Comparison of ENCODE assay signal across 29 mouse cellular contexts in the genomic region with DNA sequence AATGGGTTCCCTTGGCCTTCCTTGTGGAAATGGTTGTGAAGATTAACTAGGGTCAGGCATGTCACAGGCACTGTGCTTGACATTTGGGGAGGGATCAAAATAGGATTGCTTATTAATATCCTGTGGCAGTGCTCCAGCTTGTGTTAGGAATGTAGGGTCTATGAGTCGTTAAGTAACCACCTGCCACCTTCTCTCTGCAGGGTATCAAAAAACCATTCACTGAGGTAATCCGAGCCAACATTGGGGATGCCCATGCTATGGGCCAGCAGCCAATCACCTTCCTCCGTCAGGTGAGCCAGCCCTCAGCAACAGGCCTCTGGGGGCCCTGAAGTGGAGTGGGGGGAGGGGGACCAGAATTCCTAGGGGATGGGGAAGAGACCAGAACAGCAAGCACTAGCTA. TPM values are rescaled to one million over a fixed set of nuclear protein-coding genes. Genes with fewer than 3 reads are reported as not detected.
A peak's percentile ranks its signal among the peaks of the same experiment; 100 is the strongest.
DNase-seq lines count a peak whose midpoint lies in the region; ATAC-seq and TF ChIP-seq lines count a peak whose summit lies in the region.
"Had no signal": no experiment of that assay in that cellular context is flagged by ENCODE, and none has a peak within 500 bp of the region (broad histone marks: within the 10 kb centered on the region; RNA-seq: fewer than 3 reads in every experiment).

No protein-coding gene starts in this region.

- no peak overlapping the region for H3K9ac ChIP-seq in liver, adult 2 months (ENCODE audit: low read depth, low read length)
- no peak overlapping the region for H3K9ac ChIP-seq in liver, postnatal 0 days (replicated peaks)
- H3K9ac ChIP-seq: forebrain, embryonic 15.5 days; intestine, embryonic 15.5 days; liver, embryonic 14.5 days; lung, embryonic 14.5 days; midbrain, embryonic 15.5 days; neural tube, embryonic 13.5 days; stomach, embryonic 15.5 days had no signal

- no peak for ATAC-seq in liver, postnatal 0 days
- no peak for ATAC-seq in monocyte, adult 5-6 weeks (replicated peaks; ENCODE audit: insufficient number of reproducible peaks, low FRiP score, low TSS enrichment, poor library complexity, severe bottlenecking)
- ATAC-seq: CD4-positive, CD25-positive, alpha-beta regulatory T cell, adult 4 months; forebrain, embryonic 15.5 days; hindbrain, postnatal 0 days; intestine, embryonic 15.5 days; midbrain, embryonic 15.5 days had no signal

- H3K36me3 ChIP-seq in liver, adult 2 months (ENCODE audit: control insufficient read depth, insufficient read depth, low read length): peaks cover 63% of the 10 kb centered on the region
- peaks cover 4% of the 10 kb centered on the region for H3K36me3 ChIP-seq in liver, postnatal 0 days (replicated peaks; ENCODE audit: insufficient read depth, low read length)
- H3K36me3 ChIP-seq: intestine, embryonic 15.5 days had no signal

- TF ChIP-seq POLR2A in liver, adult 2 months (IDR thresholded peaks at IDR 0.05; ENCODE audit: extremely low read depth, insufficient read depth, low read length): no peak

- H3K4me3 ChIP-seq in gastrocnemius, adult 2 months: no peak overlapping the region; the same call in 1 of the 2 replicates
- H3K4me3 ChIP-seq in liver, adult 2 months (ENCODE audit: insufficient read depth, low read depth, low read length): no peak overlapping the region
- no peak overlapping the region for H3K4me3 ChIP-seq in liver, postnatal 0 days (ENCODE audit: low read depth, low read length)
- H3K4me3 ChIP-seq: forebrain, embryonic 10.5 days; forebrain, embryonic 15.5 days; heart, adult 2 months; hindbrain, embryonic 10.5 days; intestine, embryonic 15.5 days; midbrain, embryonic 15.5 days; neural tube, embryonic 13.5 days; stomach, embryonic 15.5 days had no signal

- no peak for TF ChIP-seq CTCF in gastrocnemius, adult 2 months (IDR thresholded peaks at IDR 0.05)
- TF ChIP-seq CTCF in liver, adult 2 months (IDR thresholded peaks at IDR 0.05; ENCODE audit: low read depth, low read length): no peak
- TF ChIP-seq CTCF in liver, postnatal 0 days (IDR thresholded peaks at IDR 0.05; ENCODE audit: low read depth): no peak

- H3K79me2 ChIP-seq in liver, adult 2 months (ENCODE audit: control insufficient read depth, insufficient read depth, low read length): peaks cover 33% of the 10 kb centered on the region; the same call in 1 of the 2 replicates

- no peaks in the 10 kb centered on the region for H3K9me3 ChIP-seq in liver, postnatal 0 days (ENCODE audit: low read length)
- H3K9me3 ChIP-seq: forebrain, embryonic 10.5 days; forebrain, embryonic 15.5 days; hindbrain, embryonic 10.5 days; intestine, embryonic 15.5 days; midbrain, embryonic 15.5 days; neural tube, embryonic 13.5 days; stomach, embryonic 15.5 days had no signal

- peak overlapping the region; percentile 96 for H3K27ac ChIP-seq in gastrocnemius, adult 2 months
- H3K27ac ChIP-seq in liver, adult 2 months (replicated peaks; ENCODE audit: insufficient read depth, low read depth, low read length): no peak overlapping the region
- no peak overlapping the region for H3K27ac ChIP-seq in liver, postnatal 0 days (ENCODE audit: low read depth)
- H3K27ac ChIP-seq: forebrain, embryonic 10.5 days; forebrain, embryonic 15.5 days; heart, adult 2 months; hindbrain, embryonic 10.5 days; hindbrain, postnatal 0 days; intestine, embryonic 15.5 days; liver, embryonic 14.5 days; midbrain, embryonic 15.5 days; stomach, embryonic 15.5 days had no signal

- no peak overlapping the region for H3K4me2 ChIP-seq in liver, postnatal 0 days (ENCODE audit: low read depth, low read length)
- H3K4me2 ChIP-seq: forebrain, embryonic 15.5 days; intestine, embryonic 15.5 days; lung, embryonic 14.5 days; midbrain, embryonic 15.5 days; neural tube, embryonic 13.5 days; stomach, embryonic 15.5 days had no signal

- H3K4me1 ChIP-seq in liver, adult 2 months (ENCODE audit: control insufficient read depth, insufficient read depth, low read length): peaks cover 54% of the 10 kb centered on the region
- H3K4me1 ChIP-seq in liver, postnatal 0 days (ENCODE audit: insufficient read depth): peaks cover 9% of the 10 kb centered on the region

- peak; percentile 64 for DNase-seq in gastrocnemius, adult 2 months
- DNase-seq in gastrocnemius, postnatal 10 days: no peak
- DNase-seq in liver, adult 2 months (ENCODE audit: extremely low read depth, low read depth, low spot score): peak; percentile 75
- no peak for DNase-seq in liver, postnatal 0 days
- DNase-seq in forelimb bud, embryonic 11.5 days (ENCODE audit: low read depth, low spot score): peak; percentile 17
- peak; percentile 78 for DNase-seq in skeletal muscle tissue, adult 2 months (ENCODE audit: low read depth, low spot score)
- no peak for DNase-seq in cerebellum, postnatal 14 days
- DNase-seq: adrenal gland, postnatal 25 days; cerebellum, adult 18-20 months; cerebellum, postnatal 10 days; heart, adult 2 months; heart, postnatal 14 days; kidney, adult 8-10 months; kidney, postnatal 10 days; layer of hippocampus, postnatal 36 days; lung, embryonic 14.5 days; lung, postnatal 14 days; thymus, postnatal 14 days had no signal

- TF ChIP-seq EP300 in liver, postnatal 0 days (IDR thresholded peaks at IDR 0.05; ENCODE audit: low read depth): no peak

- H3K27me3 ChIP-seq in liver, adult 2 months (ENCODE audit: control insufficient read depth, insufficient read depth, low read length): no peaks in the 10 kb centered on the region
- H3K27me3 ChIP-seq in liver, postnatal 0 days (ENCODE audit: insufficient read depth, low read length): no peaks in the 10 kb centered on the region
- H3K27me3 ChIP-seq: forebrain, embryonic 15.5 days; intestine, embryonic 15.5 days; midbrain, embryonic 15.5 days; neural tube, embryonic 13.5 days; stomach, embryonic 15.5 days had no signal

- 28% methylated on average over 3 of the region's 3 CpGs for WGBS in liver, adult 2 months
- WGBS in liver, postnatal 0 days (ENCODE audit: insufficient replicate concordance): 81% methylated on average over 3 of the region's 3 CpGs

- intact Hi-C loops in gastrocnemius, adult 2 months (cut with DNase I): no loop called here

RNA-seq across cellular contexts. Expression of a gene that starts 10.7 kb away (rescaled TPM):
- 100 to 1,000 TPM; 203 to 433 TPM for total RNA-seq in gastrocnemius, adult 2 months (2021)
- total RNA-seq in gastrocnemius, postnatal 10 days (2021): 10 to 100 TPM; 51.8 to 58.5 TPM
- total RNA-seq in liver, adult 2 months (2014; rRNA removed): 345 and 351 TPM in 2 replicates
- 135 and 180 TPM in 2 replicates for polyA plus RNA-seq in liver, adult 2 months (2012; rRNA removed)
- polyA plus RNA-seq in liver, postnatal 0 days (2015; fragmentation: Nextera tagmentation; extraction: Ambion mirVana): 11.1 and 14.4 TPM in 2 replicates
- total RNA-seq in monocyte, adult 5-6 weeks (2017): 0.29 to 1.3 TPM in 2 of 3 replicates, not detected in the other

RNA-seq across cellular contexts. Expression of a gene that starts 52.1 kb away (rescaled TPM):
- 100 to 1,000 TPM; 204 to 232 TPM for total RNA-seq in gastrocnemius, adult 2 months (2021)
- 100 to 1,000 TPM; 168 to 183 TPM for total RNA-seq in gastrocnemius, postnatal 10 days (2021)
- total RNA-seq in liver, adult 2 months (2014; rRNA removed): 53.1 and 65.8 TPM in 2 replicates
- 10.4 and 15.3 TPM in 2 replicates for polyA plus RNA-seq in liver, adult 2 months (2012; rRNA removed)
- polyA plus RNA-seq in liver, postnatal 0 days (2015; fragmentation: Nextera tagmentation; extraction: Ambion mirVana): 82.9 and 89.2 TPM in 2 replicates
- 156 to 218 TPM (median 185 TPM) in 3 replicates for total RNA-seq in monocyte, adult 5-6 weeks (2017)

Comparison
In these comparisons a context has a peak if more than half of its experiments do, and no peak if none do; other contexts are left out.
1. DNase-seq: peak in gastrocnemius, adult 2 months (single experiment), liver, adult 2 months (single experiment), forelimb bud, embryonic 11.5 days (single experiment) and skeletal muscle tissue, adult 2 months (single experiment); none in gastrocnemius, postnatal 10 days (single experiment), liver, postnatal 0 days (single experiment) and cerebellum, postnatal 14 days (0 of 2).
2. RNA of a gene that starts 10.7 kb away (total RNA-seq): 203 to 433 TPM in gastrocnemius, adult 2 months, 345 to 351 TPM in liver, adult 2 months and 51.8 to 58.5 TPM in gastrocnemius, postnatal 10 days; 0.29 to 1.3 TPM in monocyte, adult 5-6 weeks; every median in the first group is over 10 times any median in the second.